Mouse (Mus musculus): Measurements from ENCODE around the gene Aaed1. TPM values are rescaled to one million over a fixed set of nuclear protein-coding genes. Genes with fewer than 3 reads are reported as not detected.

Aaed1 gene
- polyA plus RNA-seq, 1 experiment from 2014 or later: 37.8 TPM

DNA sequence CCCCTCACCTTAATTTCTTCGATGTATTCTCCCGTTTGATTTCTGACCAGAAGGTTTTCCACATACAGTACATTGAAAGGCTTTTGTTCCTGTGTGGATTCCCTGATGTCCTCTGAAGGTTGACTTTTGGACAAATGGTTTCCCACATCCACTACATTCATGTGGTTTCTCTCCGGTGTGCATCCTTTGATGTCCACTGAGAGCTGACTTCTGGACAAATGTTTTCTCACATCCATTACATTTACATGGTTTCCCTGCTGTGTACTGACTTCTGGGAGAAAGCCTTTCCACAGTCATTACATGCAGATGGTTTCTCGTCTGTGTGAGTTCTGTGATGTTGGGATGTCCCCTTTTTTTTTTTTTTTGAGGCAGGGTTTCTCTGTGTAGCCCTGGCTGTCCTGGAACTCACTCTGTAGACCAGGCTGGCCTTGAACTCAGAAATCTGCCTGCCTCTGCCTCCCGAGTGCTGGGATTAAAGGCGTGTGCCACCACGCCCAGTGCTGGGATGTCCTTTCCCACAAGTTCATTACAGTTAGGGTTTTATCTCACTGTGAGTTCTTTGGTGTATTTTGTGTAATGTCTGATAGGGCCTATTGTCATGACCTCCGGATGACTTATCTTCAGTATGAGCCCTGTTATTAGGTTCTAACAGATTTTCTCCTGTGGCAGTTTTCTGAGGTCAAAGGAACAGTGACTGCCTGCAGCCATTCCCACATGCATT lies 10.2 kb upstream of the Aaed1 start:
- H3K36me3 ChIP-seq (replicated peaks; ENCODE audit: insufficient read depth, low read length): no peaks in the 10 kb centered on the region
- H3K4me3 ChIP-seq (ENCODE audit: low read depth, low read length): no peak overlapping the region
- H3K4me1 ChIP-seq (ENCODE audit: insufficient read depth): no peaks in the 10 kb centered on the region
- DNase-seq: no peak
- ATAC-seq: no peak
- H3K27ac ChIP-seq (ENCODE audit: low read depth): no peak overlapping the region
- TF ChIP-seq CTCF (IDR thresholded peaks at IDR 0.05; ENCODE audit: low read depth): no peak
- no peak overlapping the region for H3K9ac ChIP-seq (replicated peaks)
- H3K9me3 ChIP-seq (ENCODE audit: low read length): no peaks in the 10 kb centered on the region
- no peak overlapping the region for H3K4me2 ChIP-seq (ENCODE audit: low read depth, low read length)
- H3K27me3 ChIP-seq (ENCODE audit: insufficient read depth, low read length): no peaks in the 10 kb centered on the region
- WGBS (ENCODE audit: insufficient replicate concordance): 72% methylated on average over 8 of the region's 8 CpGs

DNA sequence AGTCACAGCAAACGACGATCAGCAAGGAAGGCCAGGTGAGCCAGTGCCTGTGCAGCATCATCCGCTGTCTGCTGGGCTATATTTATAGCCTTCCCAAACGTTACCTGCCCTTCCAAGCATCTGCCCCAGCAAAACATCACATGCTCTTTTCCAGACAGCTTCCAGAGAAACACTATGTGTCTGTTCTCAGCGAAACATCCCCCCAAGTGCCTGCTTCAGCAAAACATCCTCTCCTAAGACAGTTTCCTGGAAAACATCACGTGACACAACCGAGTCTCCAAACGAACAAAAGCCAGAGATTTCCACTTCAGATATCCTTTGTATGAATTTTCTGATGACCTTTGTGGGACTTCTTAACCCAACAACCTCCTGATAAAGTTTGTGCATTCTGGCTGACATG lies 7.8 kb upstream of the Aaed1 start:
- WGBS (ENCODE audit: insufficient replicate concordance): 52% methylated on average over 8 of the region's 8 CpGs
- H3K4me3 ChIP-seq (ENCODE audit: low read depth, low read length): no peak overlapping the region
- no peak overlapping the region for H3K4me2 ChIP-seq (ENCODE audit: low read depth, low read length)
- TF ChIP-seq EP300 (IDR thresholded peaks at IDR 0.05; ENCODE audit: low read depth): 0 out of 2 replicates have a peak, but pooled peaks have one; percentile 10
- no peak for TF ChIP-seq CTCF (IDR thresholded peaks at IDR 0.05; ENCODE audit: low read depth)
- H3K36me3 ChIP-seq (replicated peaks; ENCODE audit: insufficient read depth, low read length): no peaks in the 10 kb centered on the region
- H3K27ac ChIP-seq (ENCODE audit: low read depth): no peak overlapping the region
- DNase-seq (no peak), ATAC-seq (no peak)
- H3K4me1 ChIP-seq (ENCODE audit: insufficient read depth): no peaks in the 10 kb centered on the region
- no peaks in the 10 kb centered on the region for H3K27me3 ChIP-seq (ENCODE audit: insufficient read depth, low read length)
- no peak overlapping the region for H3K9ac ChIP-seq (replicated peaks)
- H3K9me3 ChIP-seq (ENCODE audit: low read length): no peaks in the 10 kb centered on the region

DNA sequence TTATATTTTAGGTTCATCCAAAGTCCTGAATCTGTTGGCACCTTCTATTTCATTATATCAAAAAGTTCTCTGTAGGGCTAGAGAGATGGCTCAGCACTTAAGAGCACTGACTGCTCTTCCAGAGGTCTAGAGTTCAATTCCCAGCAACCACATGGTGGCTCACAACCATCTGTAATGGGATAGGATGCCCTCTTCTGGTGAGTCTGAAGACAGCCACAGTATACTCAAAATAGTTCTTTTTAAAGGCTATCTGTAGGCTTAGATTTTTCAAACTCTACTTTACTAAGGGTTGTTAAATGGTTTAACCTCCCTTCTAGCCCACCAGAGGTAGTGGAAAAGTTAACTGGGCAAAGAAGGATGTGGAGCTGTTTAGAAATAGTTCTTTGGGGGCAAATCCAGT lies 7.3 kb upstream of the Aaed1 start:
- Histone ChIP-seq H3K4me1 (ENCODE audit: insufficient read depth) (no peaks in the 10 kb centered on the region), H3K27ac (ENCODE audit: low read depth) (no peak overlapping the region; the same call in 1 of the 2 replicates)
- no peak for TF ChIP-seq EP300 (IDR thresholded peaks at IDR 0.05; ENCODE audit: low read depth)
- TF ChIP-seq CTCF (IDR thresholded peaks at IDR 0.05; ENCODE audit: low read depth): peak; percentile 17; the same call in 1 of the 2 replicates

DNA sequence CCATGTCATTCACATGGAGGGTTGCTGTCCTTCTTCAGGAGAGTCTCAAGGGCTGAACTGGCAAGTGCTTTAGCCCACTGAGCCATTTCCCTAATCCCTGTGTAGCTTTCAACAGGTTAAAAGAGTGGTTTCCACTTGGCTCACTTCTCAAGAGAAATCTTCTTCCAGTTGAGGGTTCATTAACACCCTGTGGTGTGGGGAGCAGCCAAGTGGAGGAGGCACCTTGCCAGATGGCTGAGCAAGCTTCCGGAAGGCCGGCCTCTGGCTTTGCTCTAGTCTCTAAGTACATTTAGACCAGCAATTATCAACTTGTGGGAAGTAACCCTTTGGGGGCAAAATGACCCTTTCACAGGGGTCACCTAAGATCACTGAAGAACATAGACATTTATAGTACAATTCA lies 5.8 kb upstream of the Aaed1 start:
- no peak overlapping the region for H3K9ac ChIP-seq (replicated peaks)
- ATAC-seq: no peak
- H3K4me2 ChIP-seq (ENCODE audit: low read depth, low read length): no peak overlapping the region
- no peak for DNase-seq
- no peak for TF ChIP-seq CTCF (IDR thresholded peaks at IDR 0.05; ENCODE audit: low read depth)
- TF ChIP-seq EP300 (IDR thresholded peaks at IDR 0.05; ENCODE audit: low read depth): no peak
- 73% methylated on average over 2 of the region's 2 CpGs for WGBS (ENCODE audit: insufficient replicate concordance)
- no peaks in the 10 kb centered on the region for H3K4me1 ChIP-seq (ENCODE audit: insufficient read depth)
- no peaks in the 10 kb centered on the region for H3K9me3 ChIP-seq (ENCODE audit: low read length)
- H3K4me3 ChIP-seq (ENCODE audit: low read depth, low read length): no peak overlapping the region
- no peaks in the 10 kb centered on the region for H3K36me3 ChIP-seq (replicated peaks; ENCODE audit: insufficient read depth, low read length)
- no peak overlapping the region for H3K27ac ChIP-seq (ENCODE audit: low read depth)
- H3K27me3 ChIP-seq (ENCODE audit: insufficient read depth, low read length): no peaks in the 10 kb centered on the region

More for the DNA sequence above, 7.3 kb upstream of the Aaed1 start:
- H3K4me3 ChIP-seq (ENCODE audit: low read depth, low read length): no peak overlapping the region
- ATAC-seq: no peak
- no peak overlapping the region for H3K4me2 ChIP-seq (ENCODE audit: low read depth, low read length)
- no peaks in the 10 kb centered on the region for H3K9me3 ChIP-seq (ENCODE audit: low read length)
- no peaks in the 10 kb centered on the region for H3K27me3 ChIP-seq (ENCODE audit: insufficient read depth, low read length)
- no peaks in the 10 kb centered on the region for H3K36me3 ChIP-seq (replicated peaks; ENCODE audit: insufficient read depth, low read length)
- no peak for DNase-seq
- no peak overlapping the region for H3K9ac ChIP-seq (replicated peaks)

DNA sequence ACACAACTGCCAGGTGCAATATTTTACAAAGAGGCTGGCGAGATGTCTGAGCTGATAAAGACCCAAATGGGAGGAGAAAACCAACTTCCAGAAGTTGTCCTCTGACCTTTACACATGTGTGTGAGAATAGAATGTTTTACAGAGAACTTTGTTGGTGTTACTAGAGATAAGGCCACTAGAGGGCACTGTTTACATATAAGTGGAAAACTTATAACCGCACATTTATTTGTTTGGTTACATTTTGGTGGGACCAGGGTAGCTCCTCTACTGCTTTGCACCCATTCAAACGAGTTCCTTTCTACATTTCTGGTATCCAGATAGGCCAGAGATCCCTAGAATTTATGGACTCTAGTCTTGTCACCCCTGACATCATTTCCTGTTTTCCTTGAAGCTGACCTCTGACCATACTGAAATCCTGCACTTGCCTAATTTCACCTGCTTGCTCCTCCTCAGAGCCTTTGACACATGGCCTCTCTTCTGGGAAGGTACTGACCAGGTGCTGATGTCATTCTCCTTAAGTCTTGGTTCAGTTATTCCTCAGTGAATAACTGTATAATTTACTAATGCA lies 3.1 kb upstream of the Aaed1 start:
- Histone ChIP-seq H3K36me3 (replicated peaks; ENCODE audit: insufficient read depth, low read length) (no peaks in the 10 kb centered on the region), H3K4me2 (ENCODE audit: low read depth, low read length) (no peak overlapping the region), H3K27ac (ENCODE audit: low read depth) (peak overlapping the region; percentile 78), H3K4me1 (ENCODE audit: insufficient read depth) (peaks cover 7% of the 10 kb centered on the region), H3K9ac (replicated peaks) (no peak overlapping the region), H3K4me3 (ENCODE audit: low read depth, low read length) (no peak overlapping the region), H3K27me3 (ENCODE audit: insufficient read depth, low read length) (no peaks in the 10 kb centered on the region), H3K9me3 (ENCODE audit: low read length) (no peaks in the 10 kb centered on the region)
- peak; percentile 14 for ATAC-seq
- peak; percentile 75 for TF ChIP-seq CTCF (IDR thresholded peaks at IDR 0.05; ENCODE audit: low read depth)
- peak; percentile 35; the same call in 1 of the 2 replicates for TF ChIP-seq EP300 (IDR thresholded peaks at IDR 0.05; ENCODE audit: low read depth)
- DNase-seq: peak; percentile 26
- WGBS (ENCODE audit: insufficient replicate concordance): 1% methylated on average over 3 of the region's 3 CpGs

DNA sequence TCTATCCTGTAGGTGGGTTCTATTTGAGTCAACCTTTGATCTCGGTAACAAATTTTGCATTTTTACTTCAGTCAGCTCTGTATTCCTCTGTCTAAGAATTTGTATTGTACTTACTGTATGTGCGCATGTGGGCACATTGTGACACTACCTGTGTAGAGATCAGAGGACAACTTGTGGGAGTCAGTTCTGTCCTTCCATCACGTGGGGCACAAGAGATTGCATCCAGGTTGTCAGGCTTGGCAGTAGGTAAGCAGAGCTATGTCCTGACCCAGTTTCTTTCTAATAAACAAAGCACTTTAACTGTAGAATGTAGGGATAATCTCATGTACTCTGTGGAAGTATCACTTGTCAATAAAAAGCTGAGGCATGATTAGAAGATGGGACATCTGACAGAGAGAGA lies 1.5 kb upstream of the Aaed1 start:
- WGBS (ENCODE audit: insufficient replicate concordance): 71% methylated on average over 3 of the region's 3 CpGs
- Histone ChIP-seq H3K36me3 (replicated peaks; ENCODE audit: insufficient read depth, low read length) (no peaks in the 10 kb centered on the region), H3K4me2 (ENCODE audit: low read depth, low read length) (no peak overlapping the region), H3K4me3 (ENCODE audit: low read depth, low read length) (no peak overlapping the region), H3K9ac (replicated peaks) (no peak overlapping the region), H3K4me1 (ENCODE audit: insufficient read depth) (peaks cover 19% of the 10 kb centered on the region), H3K9me3 (ENCODE audit: low read length) (no peaks in the 10 kb centered on the region), H3K27ac (ENCODE audit: low read depth) (peak overlapping the region; percentile 78), H3K27me3 (ENCODE audit: insufficient read depth, low read length) (no peaks in the 10 kb centered on the region)
- ATAC-seq (no peak), DNase-seq (no peak)
- no peak for TF ChIP-seq CTCF (IDR thresholded peaks at IDR 0.05; ENCODE audit: low read depth)
- TF ChIP-seq EP300 (IDR thresholded peaks at IDR 0.05; ENCODE audit: low read depth): no peak

Data from liver, postnatal 0 days (tissue).